Mouse (Mus musculus) liver, adult (tissue): Measurements from ENCODE around the gene Tsacc.

ENCODE experiments used
- GATA4 ChIP-seq: IDR thresholded peaks from 2 replicates; pipeline ENCODE4 v1.6.1; 2014; ENCODE audit warnings: mild to moderate bottlenecking, low read length; ENCODE audit not compliant: insufficient replicate concordance

The Tsacc gene

GRCm38 (mm10) chr3:88242531-88242930, 54.3 kb downstream of the Tsacc start:
- no peak for TF ChIP-seq GATA4

GRCm38 (mm10) chr3:88241045-88241786, 55.6 kb downstream of the Tsacc start:
- TF ChIP-seq GATA4, result no peak

- TF ChIP-seq GATA4, result no peak
Measured at GRCm38 (mm10) chr3:88239446-88239845, 57.4 kb downstream of the Tsacc start.

GRCm38 (mm10) chr3:88238866-88239391, 57.9 kb downstream of the Tsacc start:
- no peak for TF ChIP-seq GATA4

- no peak for TF ChIP-seq GATA4
Measured at GRCm38 (mm10) chr3:88237556-88238194, 59.1 kb downstream of the Tsacc start.

- no peak for TF ChIP-seq GATA4
Measured at GRCm38 (mm10) chr3:88237161-88237555, 59.6 kb downstream of the Tsacc start.

- TF ChIP-seq GATA4, result no peak
Measured at GRCm38 (mm10) chr3:88235616-88236015, 61.2 kb downstream of the Tsacc start.

GRCm38 (mm10) chr3:88235216-88235615, 61.6 kb downstream of the Tsacc start:
- TF ChIP-seq GATA4, result no peak

GRCm38 (mm10) chr3:88234041-88234440, 62.8 kb downstream of the Tsacc start:
- TF ChIP-seq GATA4, result no peak

GRCm38 (mm10) chr3:88232851-88233649, 63.7 kb downstream of the Tsacc start:
- no peak for TF ChIP-seq GATA4
